Mouse (Mus musculus): Measurements from ENCODE around the gene Zfp513. TPM values are rescaled to one million over a fixed set of nuclear protein-coding genes. Genes with fewer than 3 reads are reported as not detected.
A peak's percentile ranks its signal among the peaks of the same experiment; 100 is the strongest.
"Not testable (repeated sequence)": the region's sequence is repeated elsewhere in the genome, so short reads cannot be mapped to it uniquely, and the experiment has no call there.

Gene Zfp513
- 18.8 and 21.6 TPM in 2 replicates for total RNA-seq (2017)

GRCm38 (mm10) chr5:31201742-31202590 lies at the start of gene Zfp513:
Gene Zfp513 (minus strand): TSS chr5:31202303.
- ATAC-seq (ENCODE audit: extremely low read depth, insufficient number of reproducible peaks, low FRiP score, poor library complexity, severe bottlenecking) = peak; percentile 97

DNA sequence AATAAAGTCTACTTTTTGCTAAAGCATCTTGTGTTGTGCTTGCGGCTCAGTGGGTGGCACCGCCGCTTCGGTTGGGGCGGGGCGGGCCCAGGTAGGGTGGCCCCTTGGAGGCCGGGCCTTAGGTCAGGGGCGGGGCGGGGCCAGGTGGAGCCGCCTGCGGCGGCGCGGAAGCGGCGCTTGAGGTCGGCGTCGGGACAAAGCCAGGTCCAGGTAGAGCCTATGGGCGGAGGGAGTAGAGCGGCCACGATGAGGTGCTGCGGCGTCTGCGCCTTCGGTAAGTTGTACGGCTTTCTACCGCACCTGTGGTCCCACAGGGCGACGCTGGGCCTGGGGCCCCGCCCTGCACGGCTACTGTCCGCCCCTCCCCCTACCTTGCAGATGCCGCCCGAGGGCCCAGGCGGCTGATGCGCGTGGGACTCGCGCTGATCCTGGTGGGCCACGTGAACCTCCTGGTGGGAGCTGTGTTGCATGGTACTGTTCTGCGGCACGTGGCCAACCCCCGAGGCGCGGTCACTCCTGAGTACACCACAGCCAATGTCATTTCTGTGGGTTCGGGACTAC lies 49.5 kb upstream of the Zfp513 start, which contains the start of gene Krtcap3:
TSS of gene Krtcap3 (plus strand) at position 151 of the 561 bp plus-strand sequence.
- no peak for ATAC-seq (ENCODE audit: extremely low read depth, insufficient number of reproducible peaks, low FRiP score, poor library complexity, severe bottlenecking)

DNA sequence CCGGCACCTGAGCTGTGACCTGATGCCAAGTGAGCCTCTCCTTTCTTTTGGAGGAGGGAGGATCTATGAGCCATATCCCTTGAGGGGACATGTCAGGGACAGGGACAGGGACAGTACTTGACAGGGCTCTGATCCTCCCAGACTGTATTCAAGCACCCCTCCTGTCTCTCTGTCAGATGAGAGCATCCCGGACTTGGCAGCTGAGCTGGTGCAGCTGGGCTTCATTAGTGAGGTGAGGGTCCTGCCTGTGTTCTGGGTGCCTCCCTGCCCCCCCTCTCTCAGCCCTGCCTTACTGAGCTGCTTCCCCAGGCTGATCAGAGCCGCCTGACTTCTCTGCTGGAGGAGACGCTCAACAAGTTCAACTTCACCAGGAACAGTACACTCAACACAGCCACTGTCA lies 48.6 kb upstream of the Zfp513 start:
- ATAC-seq (ENCODE audit: extremely low read depth, insufficient number of reproducible peaks, low FRiP score, poor library complexity, severe bottlenecking) = no peak

- ATAC-seq (ENCODE audit: extremely low read depth, insufficient number of reproducible peaks, low FRiP score, poor library complexity, severe bottlenecking) = no peak
Observed at GRCm38 (mm10) chr5:31242191-31242590, 40.1 kb upstream of the Zfp513 start.

- no peak for ATAC-seq (ENCODE audit: extremely low read depth, insufficient number of reproducible peaks, low FRiP score, poor library complexity, severe bottlenecking)
Observed at GRCm38 (mm10) chr5:31241522-31242034, 39.5 kb upstream of the Zfp513 start.

GRCm38 (mm10) chr5:31240637-31241521 lies 38.8 kb upstream of the Zfp513 start, which contains the start of the genes Nrbp1 and Gm9970:
Gene Nrbp1 (plus strand): TSS chr5:31240864.
Gene Gm9970 (minus strand): TSS chr5:31241232.
- ATAC-seq (ENCODE audit: extremely low read depth, insufficient number of reproducible peaks, low FRiP score, poor library complexity, severe bottlenecking) = peak; percentile 97

GRCm38 (mm10) chr5:31226641-31227040 lies 24.5 kb upstream of the Zfp513 start:
- no peak for ATAC-seq (ENCODE audit: extremely low read depth, insufficient number of reproducible peaks, low FRiP score, poor library complexity, severe bottlenecking)

GRCm38 (mm10) chr5:31222696-31223095 lies 20.6 kb upstream of the Zfp513 start:
- ATAC-seq (ENCODE audit: extremely low read depth, insufficient number of reproducible peaks, low FRiP score, poor library complexity, severe bottlenecking) = no peak

DNA sequence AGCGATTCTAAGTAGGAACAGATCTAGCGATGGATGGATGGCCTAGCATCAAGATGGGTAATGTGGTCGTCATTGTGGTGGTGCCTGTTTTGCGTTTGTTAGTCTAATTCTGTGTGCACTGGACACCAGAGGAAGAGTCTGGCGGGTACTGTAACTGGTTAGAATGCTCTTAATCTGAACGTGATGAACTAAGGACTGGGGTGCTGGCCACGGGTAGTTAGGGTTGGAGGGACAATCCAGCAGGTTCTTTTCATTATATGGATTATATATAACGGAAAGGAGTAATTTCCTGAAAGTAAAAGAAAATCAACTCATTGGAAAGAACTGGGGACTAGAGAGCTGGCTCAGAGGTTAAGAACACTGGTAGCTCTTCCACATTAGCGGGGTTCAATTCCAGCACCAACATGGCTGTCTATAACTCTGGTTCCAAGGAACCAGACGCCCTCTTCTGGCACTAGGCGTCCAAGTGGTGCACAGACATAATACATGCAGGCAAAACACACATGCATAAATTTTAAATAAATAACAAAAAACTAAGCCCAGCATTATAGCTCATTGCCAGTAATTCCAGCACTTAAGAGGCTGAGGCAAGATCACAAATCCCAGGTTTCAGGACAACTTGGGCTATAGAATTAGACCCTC lies 19.3 kb upstream of the Zfp513 start:
- no peak for ATAC-seq (ENCODE audit: extremely low read depth, insufficient number of reproducible peaks, low FRiP score, poor library complexity, severe bottlenecking)

DNA sequence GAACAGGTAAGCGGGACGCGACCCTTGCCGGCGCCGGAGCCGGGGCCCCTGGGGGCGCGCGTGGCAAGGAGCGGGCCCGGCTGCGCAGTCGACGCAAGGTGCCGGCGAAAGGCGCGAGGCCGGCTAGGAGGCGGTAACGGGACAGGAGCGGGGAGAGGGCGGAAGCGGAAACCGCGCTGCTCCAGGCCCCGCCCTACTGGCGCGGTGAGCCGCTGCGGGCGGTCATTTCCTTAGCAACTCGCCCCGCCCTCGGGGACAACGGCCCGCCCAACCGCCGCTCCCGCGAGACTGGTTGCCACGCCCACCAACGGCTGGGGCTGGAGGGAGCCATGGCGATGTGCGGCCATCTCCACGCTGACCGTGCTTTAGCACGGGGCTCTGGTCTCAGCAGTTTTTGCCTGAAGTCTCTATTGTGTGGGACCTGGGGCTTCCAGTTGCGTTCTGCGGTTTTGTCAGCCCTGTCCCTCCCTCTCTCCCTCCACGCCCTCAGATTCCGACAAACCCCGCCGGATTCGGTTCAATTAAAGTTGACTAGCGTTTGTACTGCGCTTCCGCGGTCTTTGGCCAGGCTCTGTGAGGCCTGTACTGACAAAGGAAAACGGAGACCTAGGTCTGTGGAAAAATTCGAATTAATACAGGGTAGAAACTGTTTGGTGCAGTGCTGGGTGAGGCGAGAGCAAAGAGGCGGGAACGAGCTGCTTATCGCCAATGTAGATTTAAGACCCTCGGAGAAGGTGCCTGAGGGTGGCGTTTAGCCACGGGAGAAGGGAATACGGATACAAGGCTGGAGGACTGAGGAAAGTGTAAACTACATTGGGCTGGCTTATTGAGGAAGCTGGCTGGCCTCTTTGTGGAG lies 18.6 kb upstream of the Zfp513 start, which contains the start of gene Ppm1g:
TSS of gene Ppm1g (minus strand) at position 240 of the 856 bp plus-strand sequence.
- ATAC-seq (ENCODE audit: extremely low read depth, insufficient number of reproducible peaks, low FRiP score, poor library complexity, severe bottlenecking) = peak; percentile 94

DNA sequence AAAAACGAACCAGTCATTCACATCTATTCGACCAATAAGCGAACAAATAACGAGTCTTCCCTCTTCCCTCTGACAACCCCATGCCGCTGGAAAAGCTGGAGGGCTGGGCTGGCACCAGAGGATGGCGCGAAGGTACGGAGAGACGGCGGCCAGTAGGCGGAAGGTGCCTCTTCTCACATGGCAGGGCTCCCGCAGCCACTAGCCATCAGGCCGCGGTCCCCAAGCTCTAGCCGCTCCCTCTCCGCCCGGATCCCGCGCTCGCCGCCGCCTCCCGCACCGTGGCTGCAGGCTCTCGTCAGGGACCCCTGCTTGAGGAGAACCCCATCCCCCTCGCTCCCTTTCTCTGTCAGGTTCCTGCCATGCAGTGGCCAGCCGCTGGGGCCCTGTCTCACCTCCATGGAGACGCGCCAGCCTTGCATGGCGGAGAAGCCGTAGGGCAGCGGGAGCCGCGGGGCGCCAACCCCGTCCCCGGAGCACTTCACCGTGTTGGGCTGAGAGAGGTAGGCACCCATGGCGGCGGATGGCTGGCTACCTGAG lies 17.9 kb upstream of the Zfp513 start:
- peak; percentile 19; the same call in 1 of the 2 replicates for ATAC-seq (ENCODE audit: extremely low read depth, insufficient number of reproducible peaks, low FRiP score, poor library complexity, severe bottlenecking)

DNA sequence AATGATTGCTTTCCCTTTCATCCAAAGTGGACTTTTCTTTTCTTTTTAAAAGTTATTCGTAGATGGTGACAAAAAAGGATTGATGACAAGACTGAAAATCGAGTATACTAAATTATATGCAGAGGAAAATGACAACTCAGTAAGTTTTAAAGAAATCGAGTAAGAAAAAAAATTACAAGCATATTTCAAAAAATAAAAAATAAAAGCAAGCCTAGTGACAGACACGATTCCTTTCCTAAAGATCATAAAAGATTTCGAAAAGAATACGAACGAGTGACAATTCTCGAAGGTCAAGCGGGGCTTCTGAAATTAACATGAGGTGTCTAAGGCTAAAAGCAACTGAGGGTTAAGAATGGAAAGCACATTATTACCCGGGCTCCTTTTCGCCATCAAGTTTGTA lies 17.4 kb upstream of the Zfp513 start:
- no peak for ATAC-seq (ENCODE audit: extremely low read depth, insufficient number of reproducible peaks, low FRiP score, poor library complexity, severe bottlenecking)

DNA sequence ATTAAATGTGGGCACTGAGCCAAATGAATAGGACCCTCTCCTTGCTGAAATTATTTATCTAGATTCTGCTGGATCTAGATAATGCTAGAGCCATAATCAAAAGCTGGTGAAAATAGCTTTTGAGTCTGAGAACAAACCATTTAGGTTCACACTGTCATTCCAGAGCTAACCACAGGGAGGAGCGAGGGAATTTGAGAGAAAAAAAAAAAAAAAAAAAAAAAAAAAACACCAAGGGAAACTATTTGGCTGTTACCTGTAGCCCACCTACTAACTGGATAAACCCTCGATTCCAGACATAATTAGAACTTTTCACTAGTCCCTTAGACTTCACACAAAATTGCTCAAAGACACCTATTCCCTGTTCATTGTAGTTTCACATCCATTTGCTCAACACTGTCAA lies 17.0 kb upstream of the Zfp513 start:
- ATAC-seq (ENCODE audit: extremely low read depth, insufficient number of reproducible peaks, low FRiP score, poor library complexity, severe bottlenecking) = no peak

DNA sequence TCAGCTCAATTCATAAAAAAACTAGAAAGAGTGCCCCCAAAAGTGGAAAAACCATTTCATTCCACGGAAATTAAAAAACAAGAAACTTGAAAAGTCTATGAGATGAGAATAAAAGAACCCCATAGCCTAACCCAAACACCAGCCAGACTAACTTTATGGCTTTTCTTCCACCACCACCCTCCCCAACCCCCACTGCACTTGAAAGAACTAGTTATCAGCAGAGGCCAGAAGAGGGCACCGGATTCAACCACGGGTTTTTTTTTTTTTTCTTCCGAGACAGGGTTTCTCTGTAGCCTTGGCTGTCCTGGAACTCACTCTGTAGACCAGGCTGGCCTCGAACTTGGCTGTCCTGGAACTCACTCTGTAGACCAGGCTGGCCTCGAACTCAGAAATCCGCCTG lies 16.2 kb upstream of the Zfp513 start:
- no peak for ATAC-seq (ENCODE audit: extremely low read depth, insufficient number of reproducible peaks, low FRiP score, poor library complexity, severe bottlenecking)

GRCm38 (mm10) chr5:31216554-31216953 lies 14.5 kb upstream of the Zfp513 start:
- ATAC-seq (ENCODE audit: extremely low read depth, insufficient number of reproducible peaks, low FRiP score, poor library complexity, severe bottlenecking) = not testable (repeated sequence)

GRCm38 (mm10) chr5:31204421-31204820 lies 2.3 kb upstream of the Zfp513 start:
- no peak for ATAC-seq (ENCODE audit: extremely low read depth, insufficient number of reproducible peaks, low FRiP score, poor library complexity, severe bottlenecking)

- no peak for ATAC-seq (ENCODE audit: extremely low read depth, insufficient number of reproducible peaks, low FRiP score, poor library complexity, severe bottlenecking)
Observed at GRCm38 (mm10) chr5:31203866-31204265, 1.8 kb upstream of the Zfp513 start.

Measured in neutrophil, adult 5-6 weeks (primary cell).